Comparison of ENCODE assay signal across 8 mouse cellular contexts in the genomic region with DNA sequence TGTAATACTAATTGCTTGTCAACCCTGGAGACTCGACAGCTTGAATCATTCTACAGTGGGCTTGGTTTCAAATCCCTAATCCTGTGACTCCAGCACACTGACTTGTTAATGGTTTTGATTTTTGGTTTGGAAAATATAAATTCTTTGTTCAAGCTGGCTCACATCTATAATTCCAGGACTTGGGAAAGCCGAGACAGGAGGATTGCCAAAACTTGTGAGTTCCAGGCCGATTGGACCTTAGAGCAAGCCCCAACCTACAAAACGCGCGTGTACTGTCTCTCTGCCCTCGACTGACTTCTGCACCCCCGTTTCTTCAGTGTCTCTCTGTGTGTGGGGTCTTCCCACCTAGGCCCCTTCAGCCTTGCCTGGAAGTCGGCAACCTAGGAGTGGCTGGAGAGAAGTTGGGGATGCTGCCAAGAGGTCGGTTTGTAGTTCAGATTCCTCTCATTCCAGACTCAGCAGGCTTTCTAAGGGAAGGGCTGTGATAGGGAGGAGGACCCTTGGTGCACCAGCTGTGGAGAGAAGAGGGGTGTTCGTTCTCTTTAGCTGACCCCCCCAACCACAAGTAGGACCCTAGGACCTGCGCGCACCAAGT. TPM values are rescaled to one million over a fixed set of nuclear protein-coding genes. Genes with fewer than 3 reads are reported as not detected.
DNase-seq lines count a peak whose midpoint lies in the region; ATAC-seq lines count a peak whose summit lies in the region.

No protein-coding gene starts in this region.

- H3K36me3 ChIP-seq in hindbrain, embryonic 12.5 days = no peaks in the 10 kb centered on the region
- no peaks in the 10 kb centered on the region for H3K36me3 ChIP-seq in hindbrain, embryonic 11.5 days (ENCODE audit: control insufficient read depth, insufficient read depth, low read length)
- no peaks in the 10 kb centered on the region for H3K36me3 ChIP-seq in midbrain, embryonic 13.5 days

- no peak for ATAC-seq in hindbrain, embryonic 12.5 days (ENCODE audit: low FRiP score)
- ATAC-seq in hindbrain, embryonic 11.5 days (ENCODE audit: low FRiP score) = no peak
- ATAC-seq in midbrain, embryonic 13.5 days = no peak

- H3K9ac ChIP-seq in hindbrain, embryonic 12.5 days = no peak overlapping the region
- no peak overlapping the region for H3K9ac ChIP-seq in hindbrain, embryonic 11.5 days (ENCODE audit: low read depth, low read length)
- H3K9ac ChIP-seq in midbrain, embryonic 13.5 days (replicated peaks) = no peak overlapping the region

- DNase-seq in hindbrain, embryonic 11.5 days (ENCODE audit: low spot score) = no peak
- peak; percentile 37 for DNase-seq in fibroblast of lung, adult 2 months (ENCODE audit: low read depth)
- DNase-seq in kidney, adult 8-10 months = peak; percentile 30 to 42
- no peak for DNase-seq in thymus, postnatal 10 days (ENCODE audit: low spot score in 2 of 2)
- no peak for DNase-seq in T-cell, adult 2 months (ENCODE audit: low spot score)
- no peak for DNase-seq in left cerebral cortex, postnatal 14 days (ENCODE audit: low spot score in 2 of 2)

- no peak overlapping the region for H3K4me3 ChIP-seq in hindbrain, embryonic 12.5 days
- H3K4me3 ChIP-seq in hindbrain, embryonic 11.5 days (ENCODE audit: low read depth, low read length) = no peak overlapping the region
- H3K4me3 ChIP-seq in midbrain, embryonic 13.5 days (replicated peaks) = no peak overlapping the region

- 17% methylated on average over 13 of the region's 13 CpGs for WGBS in hindbrain, embryonic 12.5 days
- WGBS in hindbrain, embryonic 11.5 days = 17% methylated on average over 13 of the region's 13 CpGs
- 19% methylated on average over 13 of the region's 13 CpGs for WGBS in midbrain, embryonic 13.5 days

- peaks cover 40% of the 10 kb centered on the region for H3K4me1 ChIP-seq in hindbrain, embryonic 12.5 days
- H3K4me1 ChIP-seq in hindbrain, embryonic 11.5 days (replicated peaks; ENCODE audit: control insufficient read depth, insufficient read depth, low read length) = peaks cover 12% of the 10 kb centered on the region
- H3K4me1 ChIP-seq in midbrain, embryonic 13.5 days (replicated peaks) = peaks cover 43% of the 10 kb centered on the region

- intact Hi-C loops in left cerebral cortex, postnatal 14 days (cut with DNase I) = no loop called here

- peaks cover 10% of the 10 kb centered on the region; the same call in 1 of the 2 replicates for H3K27me3 ChIP-seq in hindbrain, embryonic 12.5 days
- H3K27me3 ChIP-seq in hindbrain, embryonic 11.5 days (ENCODE audit: control insufficient read depth, insufficient read depth, low read length) = no peaks in the 10 kb centered on the region
- H3K27me3 ChIP-seq in midbrain, embryonic 13.5 days = peaks cover 27% of the 10 kb centered on the region

- peak overlapping the region; percentile 76 for H3K27ac ChIP-seq in hindbrain, embryonic 12.5 days
- H3K27ac ChIP-seq in hindbrain, embryonic 11.5 days (ENCODE audit: low read depth, low read length) = no peak overlapping the region
- H3K27ac ChIP-seq in midbrain, embryonic 13.5 days = peak overlapping the region; percentile 70

- no peak overlapping the region for H3K4me2 ChIP-seq in hindbrain, embryonic 12.5 days (replicated peaks)
- no peak overlapping the region for H3K4me2 ChIP-seq in hindbrain, embryonic 11.5 days (replicated peaks; ENCODE audit: low read depth, low read length)
- H3K4me2 ChIP-seq in midbrain, embryonic 13.5 days (replicated peaks) = no peak overlapping the region

- H3K9me3 ChIP-seq in hindbrain, embryonic 12.5 days (replicated peaks) = peaks cover 4% of the 10 kb centered on the region
- H3K9me3 ChIP-seq in hindbrain, embryonic 11.5 days (ENCODE audit: control insufficient read depth, low read length) = no peaks in the 10 kb centered on the region
- no peaks in the 10 kb centered on the region for H3K9me3 ChIP-seq in midbrain, embryonic 13.5 days

RNA-seq across cellular contexts. Expression of gene Gm11627, which starts 2.9 kb away (rescaled TPM):
- polyA plus RNA-seq in hindbrain, embryonic 12.5 days (2016; fragmentation: Nextera tagmentation; extraction: Ambion mirVana) = 4.3 and 4.8 TPM in 2 replicates
- 5.6 and 7.3 TPM in 2 replicates for polyA plus RNA-seq in hindbrain, embryonic 11.5 days (2014; fragmentation: Nextera tagmentation; extraction: Ambion mirVana)
- polyA plus RNA-seq in midbrain, embryonic 13.5 days (2015; fragmentation: Nextera tagmentation; extraction: Ambion mirVana) = 4.2 and 5.3 TPM in 2 replicates
- total RNA-seq in left cerebral cortex, postnatal 14 days (2021) = 1 to 10 TPM; 3.5 to 9.8 TPM

RNA-seq across cellular contexts. Expression of gene Fzd2, which starts 22.1 kb away (rescaled TPM):
- polyA plus RNA-seq in hindbrain, embryonic 12.5 days (2016; fragmentation: Nextera tagmentation; extraction: Ambion mirVana) = 39.9 and 40.8 TPM in 2 replicates
- 29.5 and 31.7 TPM in 2 replicates for polyA plus RNA-seq in hindbrain, embryonic 11.5 days (2014; fragmentation: Nextera tagmentation; extraction: Ambion mirVana)
- polyA plus RNA-seq in midbrain, embryonic 13.5 days (2015; fragmentation: Nextera tagmentation; extraction: Ambion mirVana) = 10.8 and 13.2 TPM in 2 replicates
- 10 to 100 TPM; 10.6 to 11.1 TPM for total RNA-seq in left cerebral cortex, postnatal 14 days (2021)

RNA-seq across cellular contexts. Expression of gene Gpatch8, which starts 25.9 kb away (rescaled TPM):
- 74.6 and 76.7 TPM in 2 replicates for polyA plus RNA-seq in hindbrain, embryonic 12.5 days (2016; fragmentation: Nextera tagmentation; extraction: Ambion mirVana)
- polyA plus RNA-seq in hindbrain, embryonic 11.5 days (2014; fragmentation: Nextera tagmentation; extraction: Ambion mirVana) = 48.8 and 68.1 TPM in 2 replicates
- polyA plus RNA-seq in midbrain, embryonic 13.5 days (2015; fragmentation: Nextera tagmentation; extraction: Ambion mirVana) = 84.5 and 87.6 TPM in 2 replicates
- total RNA-seq in left cerebral cortex, postnatal 14 days (2021) = 10 to 100 TPM; 52.1 to 62.1 TPM

Comparison
In these comparisons a context has a peak if more than half of its experiments do, and no peak if none do; other contexts are left out.
1. DNase-seq: peak in fibroblast of lung, adult 2 months (single experiment) and kidney, adult 8-10 months (2 of 2); none in hindbrain, embryonic 11.5 days (single experiment), thymus, postnatal 10 days (0 of 2), T-cell, adult 2 months (single experiment) and left cerebral cortex, postnatal 14 days (0 of 2).